Mouse (Mus musculus) ovary, postnatal 14 days (tissue): Measurements from ENCODE around the gene Tapbp.

Experiments used
- DNase-seq: peaks from one replicate; pipeline ENCODE4 v3.0.0; 2022; ENCODE audit warnings: low spot score

The Tapbp gene

DNA sequence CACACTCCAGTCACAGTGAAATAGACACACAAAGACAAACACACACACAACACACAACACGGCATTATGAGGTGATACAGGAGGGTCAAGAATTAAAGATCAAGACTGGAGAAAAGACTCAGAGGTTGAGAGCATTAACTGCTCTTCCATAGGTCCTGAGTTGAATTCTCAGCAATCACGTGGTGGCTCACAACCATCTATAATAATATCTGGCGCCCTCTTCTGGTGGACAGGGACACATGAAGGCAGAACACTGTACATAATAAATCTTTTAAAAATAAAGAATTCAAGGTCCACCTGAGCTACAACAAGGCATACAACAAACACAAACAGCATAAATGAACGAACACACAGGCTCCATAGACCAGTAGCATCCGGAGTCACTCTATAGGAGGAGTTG lies 53.2 kb downstream of the Tapbp start:
- DNase-seq: no peak

- DNase-seq: no peak
Observed at GRCm38 (mm10) chr17:33969394-33969793, 53.7 kb downstream of the Tapbp start.

GRCm38 (mm10) chr17:33972691-33973090 lies 57.0 kb downstream of the Tapbp start:
- DNase-seq: no peak

DNA sequence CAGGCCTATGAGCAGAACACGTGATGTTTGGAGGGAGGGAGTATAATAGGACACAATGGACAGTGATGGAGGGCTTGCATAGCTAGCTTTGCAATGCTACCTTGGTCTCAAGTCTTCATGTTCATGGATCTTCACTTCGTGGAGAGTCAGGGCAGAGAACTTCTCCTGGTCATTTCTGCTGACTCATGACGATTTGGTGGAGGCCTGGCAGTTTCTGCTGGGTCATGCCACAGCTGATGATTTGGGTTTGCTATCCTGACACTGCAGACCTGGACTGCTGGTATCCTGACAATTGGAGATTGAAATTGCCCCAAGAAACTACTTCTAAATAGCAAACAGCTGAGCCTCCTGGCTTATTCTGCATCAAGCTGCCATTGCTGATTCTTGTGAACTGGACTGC lies 57.9 kb downstream of the Tapbp start:
- no peak for DNase-seq

- no peak for DNase-seq
Observed at GRCm38 (mm10) chr17:33977861-33978557, 62.3 kb downstream of the Tapbp start.

DNA sequence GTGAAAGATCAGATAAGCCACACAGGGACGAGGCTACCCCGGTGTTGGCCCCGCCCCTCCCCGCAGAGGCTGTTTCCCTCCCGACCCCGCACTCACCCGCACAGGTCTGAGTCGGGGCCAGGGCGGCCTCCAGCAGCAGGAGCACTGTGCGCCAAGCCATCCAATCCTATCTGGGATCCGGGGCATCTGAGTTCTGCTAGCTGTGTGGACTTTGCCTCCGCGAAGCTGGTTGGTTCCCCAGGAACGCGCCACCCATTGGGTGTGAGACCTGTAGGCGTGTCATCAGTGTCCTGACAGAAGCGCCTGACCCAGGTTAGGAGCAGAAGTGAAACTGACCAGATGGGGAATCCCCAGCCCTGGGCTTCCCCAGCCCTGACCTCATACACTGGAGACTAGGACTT lies 62.9 kb downstream of the Tapbp start:
- no peak for DNase-seq
